ENCODE assay signal across 9 mouse cellular contexts in the genomic region with DNA sequence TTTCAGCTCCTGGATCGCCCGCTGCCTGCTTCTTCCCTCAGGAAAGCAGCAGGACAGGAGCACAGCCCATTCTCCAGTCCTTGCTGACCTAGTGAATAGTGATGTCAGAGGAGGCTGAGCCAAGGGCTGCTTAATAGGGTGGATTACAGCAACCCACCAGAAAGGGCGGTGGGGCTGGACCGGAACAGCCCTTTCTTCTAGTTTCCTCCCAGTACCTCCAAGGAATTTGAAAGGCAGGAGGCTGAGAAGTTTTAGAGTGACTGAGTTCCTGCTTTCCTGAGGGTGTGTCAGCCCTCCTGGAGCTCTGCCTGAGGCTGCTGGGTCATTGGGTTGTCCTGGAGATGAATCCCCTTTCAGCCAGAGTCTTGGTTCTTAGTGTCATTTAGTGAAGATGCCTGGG. TPM values are rescaled to one million over a fixed set of nuclear protein-coding genes. Genes with fewer than 3 reads are reported as not detected.
DNase-seq lines count a peak whose midpoint lies in the region; ATAC-seq lines count a peak whose summit lies in the region.
"Had no signal": no experiment of that assay in that cellular context is flagged by ENCODE, and none has a peak within 500 bp of the region (broad histone marks: within the 10 kb centered on the region; RNA-seq: fewer than 3 reads in every experiment).

No protein-coding gene starts in this region.

- no peak overlapping the region for H3K9ac ChIP-seq in limb, embryonic 12.5 days (replicated peaks)
- H3K9ac ChIP-seq in embryonic facial prominence, embryonic 13.5 days, result no peak overlapping the region

- peaks cover 32% of the 10 kb centered on the region for H3K4me1 ChIP-seq in limb, embryonic 12.5 days (replicated peaks)
- H3K4me1 ChIP-seq in limb, embryonic 10.5 days, result peaks cover 30% of the 10 kb centered on the region
- peaks cover 26% of the 10 kb centered on the region; the same call in 1 of the 2 replicates for H3K4me1 ChIP-seq in embryonic facial prominence, embryonic 13.5 days

- H3K27me3 ChIP-seq in limb, embryonic 12.5 days, result no peaks in the 10 kb centered on the region
- no peaks in the 10 kb centered on the region for H3K27me3 ChIP-seq in limb, embryonic 10.5 days (ENCODE audit: low read depth, poor library complexity, severe bottlenecking)
- H3K27me3 ChIP-seq in embryonic facial prominence, embryonic 13.5 days, result no peaks in the 10 kb centered on the region

- ATAC-seq in limb, embryonic 12.5 days (ENCODE audit: insufficient number of reproducible peaks, insufficient read depth, low FRiP score, low TSS enrichment, low read depth), result no peak
- no peak for ATAC-seq in embryonic facial prominence, embryonic 13.5 days (ENCODE audit: insufficient number of reproducible peaks, insufficient read depth, low FRiP score, low TSS enrichment, low read depth)
- ATAC-seq in monocyte, adult 5-6 weeks (replicated peaks; ENCODE audit: insufficient number of reproducible peaks, low FRiP score, low TSS enrichment, poor library complexity, severe bottlenecking), result no peak

- no peak overlapping the region for H3K4me2 ChIP-seq in limb, embryonic 12.5 days
- H3K4me2 ChIP-seq in embryonic facial prominence, embryonic 13.5 days, result no peak overlapping the region

- H3K9me3 ChIP-seq in limb, embryonic 12.5 days, result no peaks in the 10 kb centered on the region
- no peaks in the 10 kb centered on the region for H3K9me3 ChIP-seq in limb, embryonic 10.5 days (replicated peaks)
- H3K9me3 ChIP-seq in embryonic facial prominence, embryonic 13.5 days, result no peaks in the 10 kb centered on the region

- DNase-seq in limb, embryonic 10.5 days (ENCODE audit: low spot score), result no peak
- peak; percentile 67 for DNase-seq in kidney, adult 9 months
- DNase-seq in skeletal muscle tissue, adult 2 months (ENCODE audit: low read depth, low spot score), result peak; percentile 72
- no peak for DNase-seq in thymus, postnatal 0 days (ENCODE audit: low spot score)
- no peak for DNase-seq in spleen, adult 18-20 months

- 82% methylated on average over 4 of the region's 4 CpGs for WGBS in limb, embryonic 12.5 days
- 79% methylated on average over 4 of the region's 4 CpGs for WGBS in limb, embryonic 10.5 days
- WGBS in embryonic facial prominence, embryonic 13.5 days, result 69% methylated on average over 4 of the region's 4 CpGs

- no peak overlapping the region for H3K4me3 ChIP-seq in limb, embryonic 12.5 days (replicated peaks)
- H3K4me3 ChIP-seq in limb, embryonic 10.5 days, result no peak overlapping the region
- no peak overlapping the region for H3K4me3 ChIP-seq in embryonic facial prominence, embryonic 13.5 days

- 0 out of 2 replicates have a peak overlapping the region, but pooled peaks have one; percentile 23 for H3K27ac ChIP-seq in limb, embryonic 12.5 days
- no peak overlapping the region for H3K27ac ChIP-seq in limb, embryonic 10.5 days
- 0 out of 2 replicates have a peak overlapping the region, but pooled peaks have one; percentile 1 for H3K27ac ChIP-seq in embryonic facial prominence, embryonic 13.5 days
- H3K27ac ChIP-seq: macrophage had no signal

- H3K36me3 ChIP-seq in limb, embryonic 12.5 days, result 0 out of 2 replicates have a peak, but pooled peaks cover 12% of the 10 kb centered on the region
- H3K36me3 ChIP-seq in limb, embryonic 10.5 days, result peaks cover 9% of the 10 kb centered on the region; the same call in 1 of the 2 replicates
- H3K36me3 ChIP-seq in embryonic facial prominence, embryonic 13.5 days, result peaks cover 2% of the 10 kb centered on the region; the same call in 1 of the 2 replicates

RNA-seq across cellular contexts. Expression of a gene that starts 23.9 kb away (rescaled TPM):
- 20.2 and 20.4 TPM in 2 replicates for polyA plus RNA-seq in limb, embryonic 12.5 days (2016; fragmentation: Nextera tagmentation; extraction: Ambion mirVana)
- 17.2 and 18.1 TPM in 2 replicates for polyA plus RNA-seq in limb, embryonic 10.5 days (2016; fragmentation: Nextera tagmentation; extraction: Ambion mirVana)
- 14.4 and 15.0 TPM in 2 replicates for polyA plus RNA-seq in embryonic facial prominence, embryonic 13.5 days (2015; fragmentation: Nextera tagmentation; extraction: Ambion mirVana)
- 62.3 to 108 TPM (median 83.0 TPM) in 3 replicates for total RNA-seq in monocyte, adult 5-6 weeks (2017)
- 16.0 and 19.1 TPM in 2 replicates for polyA plus RNA-seq in thymus, postnatal 0 days (2015; fragmentation: Nextera tagmentation; extraction: Ambion mirVana)

Comparison
In these comparisons a context has a peak if more than half of its experiments do, and no peak if none do; other contexts are left out.
1. DNase-seq: peak in kidney, adult 9 months (single experiment) and skeletal muscle tissue, adult 2 months (single experiment); none in limb, embryonic 10.5 days (single experiment), thymus, postnatal 0 days (single experiment) and spleen, adult 18-20 months (0 of 2).